Mouse (Mus musculus) induced T-regulatory cell, adult 2 months (primary cell): Measurements from ENCODE around the gene Ocm.
A peak's percentile ranks its signal among the peaks of the same experiment; 100 is the strongest.

Experiments used
- DNase-seq: peaks from one replicate; pipeline ENCODE4 v3.0.0-alpha.2; 2012; ENCODE audit warnings: low read depth

The Ocm gene

GRCm38 (mm10) chr5:143999409-143999808 lies 27.1 kb downstream of the Ocm start:
- DNase-seq: peak; percentile 20

GRCm38 (mm10) chr5:143994632-143995365 lies 31.7 kb downstream of the Ocm start:
- DNase-seq: no peak

GRCm38 (mm10) chr5:143993849-143994248 lies 32.6 kb downstream of the Ocm start:
- DNase-seq: no peak

GRCm38 (mm10) chr5:143993260-143993659 lies 33.2 kb downstream of the Ocm start:
- DNase-seq: no peak

- DNase-seq: no peak
These were observed 33.8 kb downstream of the Ocm start for GRCm38 (mm10) chr5:143992661-143993060.

- no peak for DNase-seq
These were observed 36.4 kb downstream of the Ocm start for GRCm38 (mm10) chr5:143990086-143990485.

- no peak for DNase-seq
These were observed 37.4 kb downstream of the Ocm start for GRCm38 (mm10) chr5:143989046-143989445.

GRCm38 (mm10) chr5:143987596-143987995 lies 38.9 kb downstream of the Ocm start:
- DNase-seq: no peak

GRCm38 (mm10) chr5:143985381-143985780 lies 41.1 kb downstream of the Ocm start:
- DNase-seq: no peak

- DNase-seq: no peak
These were observed 44.1 kb downstream of the Ocm start for GRCm38 (mm10) chr5:143982361-143982760.

- DNase-seq: no peak
These were observed 45.6 kb downstream of the Ocm start for GRCm38 (mm10) chr5:143980858-143981257.

GRCm38 (mm10) chr5:143976726-143977431 lies 49.6 kb downstream of the Ocm start:
- DNase-seq: peak; percentile 10

- no peak for DNase-seq
These were observed 50.2 kb downstream of the Ocm start for GRCm38 (mm10) chr5:143976232-143976631.

- DNase-seq: no peak
These were observed 50.9 kb downstream of the Ocm start for GRCm38 (mm10) chr5:143975631-143975933.

- peak; percentile 82 for DNase-seq
These were observed 51.4 kb downstream of the Ocm start for GRCm38 (mm10) chr5:143974931-143975630.

GRCm38 (mm10) chr5:143972628-143973027 lies 53.8 kb downstream of the Ocm start:
- no peak for DNase-seq
